Mouse (Mus musculus): ENCODE data around the gene Timp4.

DNA sequence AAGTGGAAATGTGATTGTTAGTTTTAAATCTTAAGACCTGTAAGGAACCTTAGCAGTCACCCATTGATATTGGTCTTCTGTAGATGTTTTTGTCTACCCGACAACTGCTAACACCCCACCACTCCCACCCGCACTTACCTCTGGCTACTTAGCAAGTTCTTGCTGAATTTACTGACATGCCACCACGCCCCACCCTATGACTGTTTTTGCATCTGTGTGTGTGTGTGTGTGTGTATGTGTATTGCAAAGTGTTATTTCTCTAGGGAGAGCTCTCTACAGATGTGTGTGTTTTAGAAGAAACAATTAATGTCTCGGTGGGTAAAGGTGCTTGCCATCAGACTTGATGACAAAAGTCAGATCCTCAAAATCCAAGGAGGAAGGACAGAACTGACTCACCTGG lies 25.0 kb downstream of the Timp4 start, which contains the start of gene Gm17482:
- TF ChIP-seq CTCF (IDR thresholded peaks at IDR 0.05; ENCODE audit: borderline replicate concordance, insufficient read depth, low read length) (no peak), POLR2A (IDR thresholded peaks at IDR 0.05; ENCODE audit: low read depth, low read length) (no peak)
